Mouse (Mus musculus): ENCODE data around the gene Ccnd3. TPM values are rescaled to one million over a fixed set of nuclear protein-coding genes. Genes with fewer than 3 reads are reported as not detected.
"Not testable (repeated sequence)": the region's sequence is repeated elsewhere in the genome, so short reads cannot be mapped to it uniquely, and the experiment has no call there.

The Ccnd3 gene
- total RNA-seq, 2 experiments from 2014 or later = 408 to 430 TPM

DNA sequence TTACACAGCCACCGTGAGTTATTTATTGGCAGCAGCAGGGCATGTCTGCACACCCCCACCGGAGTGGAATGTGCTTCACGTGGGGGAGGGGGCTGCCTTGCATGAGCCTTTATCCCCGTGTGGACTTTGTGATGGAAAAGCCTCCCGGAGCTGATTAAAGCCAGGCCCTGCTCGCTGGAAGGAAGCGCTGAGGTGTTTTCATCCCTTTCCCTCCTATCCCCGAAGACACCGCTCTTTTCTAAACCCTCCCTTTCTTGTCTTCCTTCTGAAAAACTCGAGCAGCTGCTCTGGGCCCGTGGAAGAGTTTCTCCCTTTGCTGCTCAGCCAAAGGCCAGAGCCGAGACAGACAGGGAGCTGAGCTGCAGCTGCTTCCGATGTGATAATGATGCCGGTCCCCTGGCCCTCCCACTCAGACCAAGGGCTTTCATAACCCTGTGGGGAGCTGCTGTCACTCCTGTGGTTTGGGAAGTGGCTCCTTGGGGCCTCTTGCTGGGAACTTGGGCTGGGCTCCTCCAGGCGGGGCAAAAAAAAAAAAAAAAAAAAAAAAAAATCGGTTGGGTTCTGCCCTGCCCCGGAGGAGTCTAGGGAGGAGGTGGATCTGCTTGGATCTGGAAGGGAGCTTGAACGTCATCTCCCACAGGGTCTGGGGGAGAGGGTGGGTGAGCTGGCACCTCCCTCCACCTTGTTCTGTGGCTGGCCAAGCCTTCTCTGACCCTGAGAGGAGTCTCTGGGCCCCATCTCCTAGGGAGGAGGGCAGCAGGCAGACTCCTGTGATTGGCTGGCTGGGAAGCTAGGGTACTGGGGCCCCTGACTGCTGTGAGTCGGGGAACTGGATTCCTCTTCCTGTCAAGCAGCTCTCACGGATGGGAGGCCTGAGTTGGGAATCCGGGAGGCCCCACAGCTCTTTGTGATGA is 90.7 kb downstream of the Ccnd3 start:
- peak; percentile 71 to 77 for DNase-seq

DNA sequence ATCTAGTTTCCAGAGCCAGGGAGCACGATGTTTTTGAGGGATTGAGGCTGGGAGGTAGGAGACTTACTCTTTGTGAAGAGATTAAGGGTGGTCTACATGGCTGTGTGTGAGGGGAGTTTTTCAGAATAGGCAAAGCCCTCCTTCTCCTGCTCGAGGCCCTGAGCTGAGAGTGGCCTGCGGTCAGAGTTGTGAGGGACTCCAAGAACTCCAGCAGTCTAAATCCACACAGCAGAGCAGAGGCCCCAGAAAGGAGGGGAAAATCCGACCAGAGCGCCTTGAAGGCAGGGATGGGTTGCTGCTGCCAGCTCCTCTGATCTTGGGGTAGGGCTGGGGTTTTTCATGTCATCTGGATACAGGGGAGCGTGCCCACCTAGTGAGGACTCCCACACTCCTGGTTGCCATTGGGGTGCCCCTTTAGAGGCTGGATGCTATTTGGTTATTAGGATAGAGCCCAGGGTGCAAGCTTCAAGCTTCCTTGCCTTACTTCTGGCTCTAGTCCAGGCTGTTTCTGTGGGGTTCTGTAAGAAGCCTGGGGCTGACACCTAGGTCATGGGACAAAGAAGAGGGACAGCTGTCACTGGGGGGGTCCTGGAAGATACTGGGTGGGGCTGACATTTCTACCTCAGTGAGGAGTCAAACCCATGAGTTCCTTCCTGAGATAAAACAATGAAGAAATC is 91.4 kb downstream of the Ccnd3 start:
- no peak for DNase-seq

DNA sequence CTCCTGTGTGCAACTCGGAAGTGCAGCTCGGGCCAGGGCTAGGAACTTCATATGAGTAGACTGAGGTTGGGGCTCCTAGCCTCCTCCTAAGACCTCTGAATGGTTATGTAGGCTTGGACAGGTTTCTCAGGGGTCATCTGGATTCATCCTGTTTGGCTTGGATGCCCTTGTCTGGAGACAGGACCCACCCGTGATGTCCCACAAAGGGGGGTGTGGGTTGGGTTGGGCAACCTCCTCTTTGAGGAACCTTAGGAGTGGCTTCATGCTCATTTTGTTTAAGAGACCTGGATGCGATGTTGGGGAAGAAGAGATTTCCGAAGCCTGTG is 92.0 kb downstream of the Ccnd3 start:
- no peak for DNase-seq

DNA sequence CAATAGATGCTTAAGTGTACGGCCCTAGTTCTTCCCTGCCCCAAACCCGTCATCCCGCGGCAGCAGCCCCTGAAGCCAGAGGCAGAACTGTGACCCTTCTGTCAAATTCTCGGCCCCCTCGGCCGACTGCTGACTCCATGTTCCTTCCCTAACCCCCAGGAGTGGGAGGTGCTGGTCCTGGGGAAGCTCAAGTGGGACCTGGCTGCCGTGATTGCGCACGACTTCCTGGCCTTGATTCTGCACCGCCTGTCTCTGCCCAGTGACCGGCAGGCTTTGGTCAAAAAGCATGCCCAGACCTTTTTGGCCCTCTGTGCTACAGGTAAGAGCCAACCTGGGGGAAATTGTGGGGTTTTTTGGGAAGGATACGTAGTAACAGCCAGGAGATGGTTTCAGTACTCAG is 92.4 kb downstream of the Ccnd3 start:
- DNase-seq = peak in 1 of 2 experiments; percentile 43

DNA sequence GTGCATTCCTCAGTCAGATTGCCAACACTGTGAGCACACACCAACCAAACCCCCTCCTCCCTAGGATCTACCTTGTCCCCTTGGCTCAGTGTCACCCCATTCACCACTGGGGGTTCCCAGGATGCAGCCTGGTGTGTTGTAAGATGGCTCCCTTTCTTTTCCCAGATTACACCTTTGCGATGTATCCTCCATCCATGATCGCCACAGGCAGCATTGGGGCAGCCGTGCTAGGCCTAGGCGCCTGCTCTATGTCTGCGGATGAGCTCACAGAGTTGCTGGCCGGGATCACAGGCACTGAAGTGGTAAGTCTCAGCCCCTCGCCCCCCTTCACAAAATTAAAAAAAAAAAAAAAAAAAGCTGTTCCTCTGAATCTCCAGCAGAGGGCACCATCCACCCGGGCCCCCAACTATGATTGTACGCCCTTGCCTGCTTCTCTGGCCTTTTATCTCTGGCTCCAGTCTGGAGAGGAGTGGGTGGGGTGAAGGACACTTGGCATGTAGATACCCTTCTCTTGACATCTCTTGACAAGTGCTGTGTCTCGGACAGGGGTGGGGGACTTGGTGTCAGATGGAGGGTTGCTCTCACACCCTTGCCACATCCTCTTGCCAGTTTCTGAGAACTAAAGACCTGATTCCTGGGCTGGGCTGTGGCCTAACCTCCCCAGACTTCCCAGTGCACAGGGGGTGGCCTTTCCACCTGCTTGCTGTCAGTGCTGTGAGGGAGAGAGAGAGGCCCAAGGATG is 93.2 kb downstream of the Ccnd3 start:
- DNase-seq = peak; percentile 51 to 53

DNA sequence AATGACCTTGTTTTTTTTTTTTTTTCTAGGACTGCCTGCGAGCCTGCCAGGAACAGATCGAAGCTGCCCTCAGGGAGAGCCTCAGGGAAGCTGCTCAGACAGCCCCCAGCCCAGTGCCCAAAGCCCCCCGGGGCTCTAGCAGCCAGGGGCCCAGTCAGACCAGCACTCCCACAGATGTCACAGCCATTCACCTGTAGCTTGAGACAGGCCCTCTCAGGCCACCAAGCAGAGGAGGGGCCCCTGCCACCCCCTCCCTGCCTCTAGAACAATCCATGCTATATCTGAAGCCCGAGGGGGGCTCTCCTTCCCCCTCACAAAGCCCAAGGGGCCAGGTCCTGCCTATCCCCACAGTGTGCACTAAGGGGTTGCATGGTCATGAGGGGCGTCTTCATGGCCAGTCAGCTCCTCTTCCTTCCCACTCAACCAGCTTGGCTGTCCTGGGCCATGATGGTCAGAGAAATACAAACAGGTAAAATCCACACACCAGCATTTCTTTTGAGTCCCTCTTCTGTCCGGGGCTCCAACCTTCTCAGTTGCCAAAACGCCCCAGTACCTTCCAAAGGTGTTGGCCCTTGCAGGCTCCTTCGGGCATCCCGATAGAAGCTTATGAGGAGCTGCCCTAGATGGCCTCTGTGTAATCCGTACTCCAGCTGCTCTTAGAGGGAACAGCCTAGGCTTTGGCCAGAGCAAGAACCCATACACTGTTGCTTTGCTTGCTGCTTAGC is 93.9 kb downstream of the Ccnd3 start:
- not testable (repeated sequence) for DNase-seq

DNA sequence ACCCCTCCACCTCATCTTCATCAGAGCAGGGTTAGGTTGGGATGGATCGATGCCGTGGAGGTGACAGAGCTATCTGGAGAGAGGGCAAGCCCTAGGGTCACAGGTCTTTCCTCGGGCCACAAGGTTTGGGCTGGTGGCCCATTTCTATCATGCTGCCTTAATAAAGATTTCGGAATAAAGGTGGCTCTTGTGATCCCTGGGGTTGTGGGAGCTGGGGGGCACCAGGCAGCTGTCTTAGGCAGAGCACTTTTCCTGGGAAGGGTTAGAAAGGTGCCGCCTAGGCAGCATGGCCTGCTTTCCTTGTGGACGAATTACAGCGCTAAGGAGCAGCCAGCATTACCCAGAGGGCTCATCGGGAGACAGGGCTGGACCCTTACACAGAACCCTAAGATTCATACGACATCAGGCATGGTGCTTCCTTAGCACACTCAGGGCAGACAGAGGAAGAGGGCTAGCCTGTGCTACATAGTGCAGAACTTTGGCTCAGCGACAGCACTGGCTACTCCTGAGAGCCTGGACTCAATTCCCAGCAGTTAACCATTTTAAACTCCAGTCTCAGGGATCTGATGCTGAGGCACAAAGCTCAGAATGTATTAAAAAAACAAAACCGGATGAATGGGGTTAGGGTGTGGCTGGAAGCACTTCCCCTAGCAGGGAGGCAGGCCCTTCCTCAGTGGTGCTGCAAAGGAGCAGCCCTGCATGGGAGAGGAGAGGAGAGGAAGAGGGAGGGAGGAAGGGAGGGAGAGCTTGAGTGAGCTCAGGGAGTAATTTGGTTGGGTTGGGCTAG is 94.9 kb downstream of the Ccnd3 start:
- DNase-seq = peak in 1 of 2 experiments; percentile 48

DNA sequence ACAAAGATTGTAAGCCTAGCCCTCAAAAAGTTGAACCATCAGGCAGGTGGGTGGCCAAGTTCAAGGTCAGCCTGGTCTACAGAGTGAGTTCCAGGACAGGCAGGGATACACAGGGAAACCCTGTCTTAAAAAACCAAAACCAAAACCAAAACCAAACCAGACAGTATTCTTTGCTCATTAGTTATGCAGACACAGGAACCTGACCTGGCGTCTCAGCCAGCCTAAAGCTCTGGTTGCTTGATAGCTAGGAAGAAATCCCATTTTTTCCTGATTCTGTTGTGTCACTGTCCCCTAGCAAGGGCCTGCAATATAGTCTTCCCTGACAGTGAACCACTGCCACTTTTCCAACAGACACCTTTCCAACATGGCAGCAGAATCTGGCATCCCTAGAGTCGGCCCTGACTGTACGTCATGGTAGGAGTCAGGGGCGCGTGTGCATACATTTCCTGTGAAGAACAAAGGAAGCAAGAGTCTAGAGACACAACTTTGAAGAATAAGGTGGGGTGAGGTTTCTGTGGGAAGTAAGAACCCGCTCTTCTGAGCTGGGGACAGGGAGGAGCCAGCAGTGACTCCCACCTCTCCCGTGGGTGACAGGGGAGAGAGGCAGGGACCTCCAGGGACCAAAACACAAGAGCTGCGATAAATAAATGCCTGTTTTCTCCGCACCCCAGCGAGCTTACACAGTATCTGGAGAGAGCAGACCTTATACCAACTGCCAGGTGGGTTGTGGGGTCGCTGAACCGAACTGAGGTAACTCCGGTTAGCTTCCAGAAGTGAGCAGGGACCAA is 95.9 kb downstream of the Ccnd3 start:
- DNase-seq = no peak

DNA sequence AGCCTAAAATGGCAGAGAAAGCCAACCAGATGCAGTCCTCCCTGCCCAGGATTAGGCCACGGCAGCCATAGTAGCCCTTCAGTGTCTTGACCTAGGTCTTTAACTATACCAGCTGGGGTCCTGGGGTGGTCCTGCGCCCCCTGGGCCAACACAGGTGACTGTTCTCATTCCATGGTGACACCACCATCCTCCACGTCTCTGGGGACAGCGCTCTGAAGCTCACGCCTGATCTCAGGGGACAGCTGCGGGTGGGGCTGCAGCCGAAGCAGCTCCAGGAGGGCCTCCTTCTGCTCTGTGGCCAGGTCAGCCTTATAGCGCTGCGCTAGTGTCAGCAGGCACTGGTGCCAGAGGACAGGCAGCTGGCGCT is 96.5 kb downstream of the Ccnd3 start:
- DNase-seq = no peak

DNA sequence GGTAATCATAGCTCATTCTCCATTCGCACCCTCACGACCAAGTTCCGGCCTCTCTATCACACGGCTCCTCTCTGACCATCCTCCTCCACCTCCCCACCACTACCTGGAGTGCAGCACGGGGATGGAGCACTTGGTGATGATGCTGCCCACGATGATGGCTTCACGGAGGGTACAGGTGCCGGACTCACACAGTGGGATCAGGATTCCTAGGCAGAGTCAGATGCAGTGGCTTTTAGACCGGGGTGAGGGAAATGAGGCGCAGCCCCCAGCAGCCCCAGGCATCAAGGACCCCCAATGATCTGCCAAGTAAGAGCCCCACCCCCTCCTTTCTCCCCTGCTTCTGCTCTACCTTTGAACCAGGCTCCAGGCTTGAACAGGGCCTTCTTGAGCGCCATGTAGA is 97.4 kb downstream of the Ccnd3 start:
- no peak for DNase-seq

DNA sequence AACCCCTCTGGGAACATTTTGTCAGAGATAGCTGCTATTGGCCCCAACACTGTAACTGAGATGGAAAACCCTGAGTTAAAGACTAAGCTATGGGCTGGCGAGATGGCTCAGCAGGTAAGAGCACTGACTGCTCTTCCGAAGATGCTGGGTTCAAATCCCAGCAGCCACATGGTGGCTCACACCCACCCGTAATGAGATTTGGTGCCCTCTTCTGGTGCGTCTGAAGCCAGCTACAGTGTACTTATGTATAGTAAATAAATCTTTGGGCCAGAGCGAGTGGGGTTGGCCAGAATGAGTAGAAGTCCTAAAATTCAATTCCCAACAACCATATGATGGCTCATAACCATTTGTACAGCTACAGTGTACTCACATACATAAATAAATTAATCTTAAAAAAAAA is 101.4 kb downstream of the Ccnd3 start:
- peak; percentile 37 to 51 for DNase-seq

DNA sequence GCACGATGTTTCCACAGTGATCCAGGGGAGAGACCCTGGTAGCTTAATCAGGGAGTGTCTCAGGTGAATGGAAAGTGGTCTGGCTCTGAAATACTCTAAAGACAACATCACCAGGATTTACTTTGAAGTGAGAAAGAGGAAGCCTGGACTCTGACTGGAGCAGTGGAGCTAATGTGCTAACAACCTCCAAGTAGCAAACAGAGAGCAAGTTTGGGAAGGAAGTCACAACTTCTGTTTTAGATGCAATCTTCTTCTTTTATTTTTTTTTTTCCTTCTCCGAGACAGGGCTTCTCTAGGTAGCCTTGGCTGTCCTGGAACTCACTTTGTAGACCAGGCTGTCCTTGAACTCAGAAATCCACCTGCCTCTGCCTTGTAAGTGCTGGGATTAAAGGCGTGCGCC is 104.3 kb downstream of the Ccnd3 start:
- DNase-seq = no peak

DNA sequence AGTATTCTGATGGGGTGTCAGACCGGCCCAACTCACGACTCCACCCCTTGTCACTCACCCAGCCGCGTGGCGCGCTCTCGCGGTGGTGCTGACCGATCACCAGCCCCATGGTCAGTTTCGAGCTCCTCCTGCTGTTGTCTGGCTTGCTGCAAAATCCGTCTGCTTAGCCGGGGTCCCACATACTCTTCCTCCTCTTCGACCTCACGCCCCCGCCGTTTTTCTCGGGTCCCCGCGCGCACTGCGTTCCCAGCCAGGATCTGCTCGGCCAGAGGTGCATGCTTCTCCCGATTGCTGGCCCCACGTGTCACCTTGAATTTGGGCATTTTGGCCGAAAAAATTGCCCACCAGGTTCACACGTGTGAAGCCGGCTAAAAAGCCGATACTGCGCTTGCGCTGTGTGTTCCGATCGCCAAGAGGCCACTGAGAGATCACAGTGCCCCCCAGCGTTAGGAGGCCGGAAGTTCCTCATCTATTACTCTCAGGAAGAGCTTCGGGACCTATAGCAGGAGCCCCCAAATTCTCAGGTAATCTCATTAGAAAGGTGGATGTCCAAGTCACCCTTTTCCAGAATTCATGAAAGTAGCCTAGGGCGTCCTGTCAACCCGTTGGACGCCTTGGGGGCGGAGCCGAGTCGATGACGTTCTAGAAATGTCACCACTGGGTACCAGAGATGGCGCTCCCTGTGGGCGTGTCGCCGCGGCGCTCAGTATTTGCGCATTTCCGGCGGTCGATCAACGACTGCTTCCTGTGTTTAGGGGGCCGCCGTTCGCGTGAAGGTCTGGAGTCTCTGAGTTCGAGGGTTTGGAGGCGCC is 106.2 kb downstream of the Ccnd3 start, which contains the start of the genes Bysl, Med20 and Gm20517:
TSS of gene Bysl (minus strand) at position 644 of the 812 bp plus-strand sequence.
TSS of gene Med20 (plus strand) at position 734 of the 812 bp plus-strand sequence.
TSS of gene Gm20517 (plus strand) at position 741 of the 812 bp plus-strand sequence.
- peak; percentile 98 for DNase-seq

DNA sequence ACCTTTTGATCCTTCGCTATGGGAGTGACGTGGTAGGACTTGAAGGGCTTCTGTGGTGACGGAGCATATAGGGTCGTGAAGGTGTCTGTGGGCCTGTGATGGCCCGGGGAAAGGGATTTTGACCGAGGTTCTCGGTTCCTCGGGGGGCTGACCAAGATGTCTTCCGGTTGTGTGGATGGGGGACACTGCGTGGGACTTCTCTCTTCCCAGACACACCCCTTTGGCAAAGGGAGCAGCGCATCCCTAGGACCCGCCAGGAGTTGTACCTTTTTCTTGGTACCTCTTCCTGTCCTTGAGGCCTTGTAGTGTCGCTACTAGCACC is 106.8 kb downstream of the Ccnd3 start:
- no peak for DNase-seq

DNA sequence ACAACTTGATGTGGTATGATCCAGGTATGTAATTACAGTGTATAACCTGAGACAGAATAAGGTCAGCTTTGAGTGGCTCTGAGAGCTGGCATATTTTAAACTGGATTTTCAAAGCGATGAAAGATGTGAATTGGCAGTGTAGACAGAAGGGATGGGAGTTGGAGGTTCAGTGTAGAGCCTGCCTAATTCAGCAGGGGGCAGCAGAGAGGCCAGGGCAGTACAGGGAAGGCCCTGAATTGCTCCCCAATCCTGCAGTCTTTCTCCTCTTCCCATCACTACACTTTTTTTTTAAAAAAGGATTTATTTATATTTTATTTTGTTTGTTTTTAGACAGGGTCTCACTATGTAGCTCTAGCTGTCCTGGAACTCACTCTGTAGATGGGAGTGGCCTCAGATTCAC is 109.2 kb downstream of the Ccnd3 start:
- peak; percentile 58 to 69 for DNase-seq

DNA sequence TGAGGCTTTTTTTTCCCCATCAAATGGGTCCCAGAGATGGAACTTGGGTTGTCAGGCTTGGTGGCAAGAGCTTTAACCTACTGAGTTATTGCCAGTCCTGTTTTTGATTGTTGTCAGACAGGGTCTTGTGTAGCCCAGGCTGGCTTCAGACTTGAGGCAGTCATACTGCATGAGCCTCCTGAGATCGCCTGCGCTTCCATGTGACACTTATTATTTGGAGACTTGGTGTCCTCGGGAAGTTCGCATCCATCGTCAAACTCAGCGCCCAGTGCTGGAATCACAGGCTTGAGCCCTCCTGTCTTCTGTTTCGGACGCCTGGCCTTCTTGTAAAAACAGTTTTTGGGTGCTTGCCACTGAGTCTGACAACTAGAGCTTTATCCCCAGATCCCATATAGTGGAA is 111.3 kb downstream of the Ccnd3 start:
- no peak for DNase-seq

DNA sequence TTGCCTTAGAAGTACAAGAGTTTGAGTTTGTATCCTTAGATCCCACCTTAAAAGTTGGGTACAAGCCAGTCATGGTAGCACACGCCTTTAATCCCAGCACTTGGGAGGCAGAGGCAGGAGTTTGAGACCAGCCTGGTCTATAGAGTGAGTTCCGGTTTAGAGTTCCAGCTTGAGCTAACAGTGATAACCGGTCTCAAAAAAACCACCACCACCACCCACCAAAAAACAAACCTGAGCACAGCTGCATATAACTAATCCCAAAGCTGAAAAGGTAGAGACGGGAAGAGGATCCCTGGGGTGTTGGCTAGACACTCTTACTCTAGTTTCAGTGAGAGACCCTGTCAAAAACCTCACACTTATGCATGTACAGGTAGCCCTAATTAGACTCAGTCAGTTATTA is 111.8 kb downstream of the Ccnd3 start:
- no peak for DNase-seq

DNA sequence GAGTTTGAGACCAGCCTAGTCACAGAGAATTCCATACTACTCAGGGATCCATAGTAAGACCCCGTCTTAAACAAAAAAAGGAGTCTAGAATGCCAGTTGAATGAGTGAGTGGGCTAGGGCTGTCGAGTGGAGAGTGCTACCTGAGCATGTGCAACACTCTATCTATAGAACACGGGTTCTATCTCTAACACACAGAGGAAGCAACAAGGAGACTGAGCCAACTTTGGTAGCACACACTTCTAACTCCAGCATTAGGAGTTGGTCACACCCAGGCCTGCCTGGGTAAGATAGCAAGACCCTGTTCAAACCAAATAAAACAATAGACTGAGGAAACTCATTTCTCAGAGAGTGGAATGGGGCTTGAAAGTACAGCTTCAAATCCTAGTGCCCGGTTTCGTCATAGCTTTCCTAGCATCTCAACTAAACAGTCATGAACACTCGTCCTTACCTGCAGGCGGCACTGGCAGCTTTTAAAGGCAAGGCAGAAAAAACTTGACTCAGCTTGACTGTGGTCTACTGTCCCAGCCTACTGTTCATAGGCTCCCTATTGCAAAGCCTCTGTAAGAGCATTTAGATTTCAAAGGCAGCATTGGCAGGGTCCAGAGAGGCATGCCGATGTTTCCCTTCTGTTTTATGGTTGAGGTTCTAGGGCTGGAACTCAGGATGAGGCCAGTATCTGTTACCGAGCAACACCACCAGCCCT is 112.9 kb downstream of the Ccnd3 start:
- DNase-seq = no peak
